Mouse (Mus musculus) kidney, adult 18-20 months (tissue): ENCODE results near the gene Galnt13.
"Not testable (repeated sequence)": the region's sequence is repeated elsewhere in the genome, so short reads cannot be mapped to it uniquely, and the experiment has no call there.

Experiments used
- DNase-seq: peaks from one replicate; pipeline ENCODE4 v3.0.0; 2021

Galnt13 gene

GRCm38 (mm10) chr2:54936369-54936768 lies 500.3 kb downstream of the Galnt13 start:
- DNase-seq = no peak

DNA sequence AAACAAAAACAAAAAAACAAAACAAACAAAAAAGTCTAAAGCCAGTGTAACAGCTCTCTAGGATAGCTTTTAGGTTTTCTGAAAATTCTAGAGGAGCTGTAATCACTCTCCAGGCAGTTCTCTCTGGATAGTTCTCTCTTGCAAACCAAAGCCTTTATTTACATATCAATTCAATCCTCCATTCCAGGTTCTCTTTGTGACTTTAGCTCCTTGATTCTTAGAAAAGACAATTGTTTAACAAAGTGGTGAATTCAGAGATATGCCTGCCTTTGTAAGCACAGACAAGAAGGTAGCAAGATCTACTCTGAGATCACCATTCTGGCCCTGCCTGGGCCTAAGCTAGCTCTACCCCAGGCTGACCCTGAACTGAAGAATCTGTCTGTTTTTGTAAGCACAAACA lies 501.2 kb downstream of the Galnt13 start:
- DNase-seq = no peak

DNA sequence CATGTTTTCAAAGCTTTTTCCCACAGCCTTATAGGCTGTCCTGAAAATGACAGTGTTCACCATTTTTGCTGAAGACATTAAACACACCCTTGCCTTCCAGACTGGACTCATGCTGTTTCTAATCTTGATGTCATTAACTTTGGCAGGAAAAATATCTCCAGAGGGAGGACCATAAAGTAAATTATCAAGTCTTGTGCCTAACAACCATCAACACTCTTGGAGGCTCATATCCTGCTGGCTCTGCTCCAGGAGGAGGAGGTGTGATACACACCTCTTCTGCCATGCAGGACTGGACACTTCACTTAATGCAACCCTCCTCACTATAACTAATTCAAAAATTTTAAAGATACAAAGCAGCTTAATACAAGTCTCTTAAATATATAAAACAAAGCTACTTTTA lies 502.0 kb downstream of the Galnt13 start:
- no peak for DNase-seq

- DNase-seq = no peak
Observed at GRCm38 (mm10) chr2:54943386-54943785, 507.3 kb downstream of the Galnt13 start.

- no peak for DNase-seq
Observed at GRCm38 (mm10) chr2:54983839-54984238, 547.7 kb downstream of the Galnt13 start.

DNA sequence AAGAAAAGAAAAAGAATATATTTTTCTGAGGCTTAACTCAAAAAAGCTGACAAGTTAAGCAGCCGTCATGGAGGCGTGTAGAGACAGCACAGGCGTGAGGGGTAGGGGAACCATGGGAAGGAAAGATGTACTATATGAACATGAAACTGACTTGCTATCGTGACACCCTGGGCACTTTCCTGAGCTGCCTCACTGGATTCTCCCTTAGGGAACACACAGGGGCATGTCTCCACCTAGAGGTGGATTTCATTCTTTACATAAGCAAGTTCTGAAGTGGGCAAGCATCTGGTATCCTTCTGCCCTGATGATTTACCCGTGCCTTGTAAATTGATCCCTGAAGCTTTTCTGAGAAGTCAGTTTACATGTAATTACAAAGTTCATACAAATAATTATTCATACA lies 586.4 kb downstream of the Galnt13 start:
- DNase-seq = not testable (repeated sequence)

DNA sequence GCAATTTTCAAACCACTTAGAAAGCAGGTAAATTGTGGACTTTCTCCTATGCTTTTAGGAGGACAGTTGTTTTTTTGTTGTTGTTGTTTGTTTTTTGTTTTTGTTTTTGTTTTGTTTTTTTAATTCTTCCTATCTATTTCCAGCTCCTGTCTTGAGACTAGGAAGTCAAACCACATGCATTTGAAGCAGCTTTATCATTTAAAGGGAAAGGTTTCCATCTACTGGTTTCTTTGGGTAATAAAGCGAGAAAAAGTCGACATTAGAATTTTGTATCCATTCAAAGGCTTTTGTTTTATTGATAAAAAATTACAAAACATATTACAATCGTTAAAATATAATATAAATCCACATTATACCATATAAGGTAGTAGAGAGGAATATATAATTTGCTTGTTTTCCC lies 598.5 kb downstream of the Galnt13 start:
- DNase-seq = no peak

DNA sequence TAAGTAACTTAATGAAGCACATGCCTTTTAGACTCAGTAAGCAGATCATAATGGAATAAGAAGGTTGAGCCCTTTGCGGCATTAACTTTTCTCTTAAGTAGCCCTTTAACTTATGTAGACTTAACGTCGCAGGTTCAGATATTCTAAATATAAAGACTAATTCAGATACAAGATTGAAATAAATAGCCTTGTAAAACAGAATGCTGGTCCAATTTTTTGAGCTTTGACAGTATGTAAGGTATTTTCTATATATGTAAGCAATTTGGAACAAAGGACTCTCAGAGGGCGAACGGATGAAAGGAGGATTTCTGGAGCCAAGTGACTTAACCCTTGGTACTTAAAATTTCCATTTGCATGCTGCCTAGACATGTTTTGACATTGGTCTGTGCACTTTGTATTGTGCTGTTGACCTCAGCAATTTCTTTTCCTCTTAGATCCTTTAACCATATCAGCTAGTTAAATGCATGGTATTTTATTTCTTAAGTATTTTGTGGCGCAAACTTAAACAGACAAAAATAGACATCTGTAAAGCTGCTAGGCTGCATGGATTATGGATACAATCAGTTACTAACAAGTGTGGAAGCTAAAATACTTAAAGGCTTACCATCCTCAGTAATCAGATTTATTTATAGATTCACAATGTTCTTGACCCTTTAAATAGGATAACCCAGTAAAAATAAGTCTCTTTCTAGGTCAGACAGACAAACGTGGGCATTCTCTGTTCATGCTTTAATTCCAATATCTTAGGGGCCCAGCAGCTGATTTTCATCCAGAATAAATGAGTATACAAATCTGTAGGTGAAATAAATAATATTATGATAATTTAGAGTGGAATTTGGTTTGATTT lies 629.6 kb downstream of the Galnt13 start:
- no peak for DNase-seq

DNA sequence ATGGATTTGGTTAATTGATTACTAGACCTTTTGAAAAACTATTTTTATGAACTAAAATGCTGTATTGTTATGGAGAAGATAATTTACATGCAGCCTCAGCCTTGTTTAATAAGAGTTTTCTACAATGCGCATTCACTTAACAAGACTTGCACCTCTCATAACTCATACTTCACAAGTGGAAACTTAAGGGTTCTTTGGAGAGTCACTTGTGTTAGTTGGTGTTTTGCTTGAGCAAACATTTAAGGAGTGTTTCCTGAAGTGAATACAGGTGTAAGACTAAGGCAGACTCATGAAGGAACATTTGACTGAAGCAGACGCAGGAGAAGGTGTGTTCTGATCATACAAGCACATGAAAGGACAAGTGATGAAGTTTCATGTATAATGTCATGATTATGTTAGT lies 649.5 kb downstream of the Galnt13 start:
- DNase-seq = no peak

DNA sequence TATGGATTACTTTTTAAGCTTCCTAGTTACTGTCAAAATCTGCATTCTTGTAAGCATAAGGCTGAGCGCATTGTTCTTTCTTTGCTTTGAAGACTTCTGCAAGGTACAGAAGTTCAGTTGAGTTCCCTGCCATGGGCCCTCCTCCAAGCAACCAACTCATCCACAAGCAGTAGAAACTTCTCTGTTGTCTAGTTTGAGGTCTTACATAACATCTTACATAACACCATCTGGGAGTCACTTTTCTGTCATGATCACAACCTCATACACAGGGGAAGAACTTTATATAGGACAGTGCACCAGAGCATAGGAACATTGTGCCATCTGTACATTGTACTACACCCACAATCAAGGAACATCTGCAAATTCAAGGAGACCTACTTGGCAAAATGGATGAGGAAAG lies 651.9 kb downstream of the Galnt13 start:
- DNase-seq = no peak

DNA sequence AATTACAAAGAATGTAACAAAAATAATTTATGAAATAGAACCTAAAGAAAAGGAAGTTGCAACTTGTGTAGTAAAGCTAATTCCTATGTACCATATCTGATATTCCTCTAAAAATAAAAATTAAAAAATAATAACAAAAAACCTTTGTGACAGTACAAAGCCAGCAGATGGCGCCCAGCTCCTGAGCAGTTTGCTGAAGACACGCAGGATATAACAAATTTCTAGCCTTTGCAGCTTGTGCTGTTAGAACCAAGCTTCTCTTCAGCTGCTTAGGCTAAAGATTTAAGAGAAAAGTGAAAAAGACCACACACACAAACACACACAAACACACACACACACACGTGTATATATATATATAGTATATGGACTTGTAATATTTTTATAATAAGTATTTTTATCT lies 654.2 kb downstream of the Galnt13 start:
- no peak for DNase-seq

- DNase-seq = no peak
Observed at GRCm38 (mm10) chr2:55091495-55091894, 655.4 kb downstream of the Galnt13 start.

- DNase-seq = no peak
Observed at GRCm38 (mm10) chr2:55099100-55099499, 663.0 kb downstream of the Galnt13 start.

DNA sequence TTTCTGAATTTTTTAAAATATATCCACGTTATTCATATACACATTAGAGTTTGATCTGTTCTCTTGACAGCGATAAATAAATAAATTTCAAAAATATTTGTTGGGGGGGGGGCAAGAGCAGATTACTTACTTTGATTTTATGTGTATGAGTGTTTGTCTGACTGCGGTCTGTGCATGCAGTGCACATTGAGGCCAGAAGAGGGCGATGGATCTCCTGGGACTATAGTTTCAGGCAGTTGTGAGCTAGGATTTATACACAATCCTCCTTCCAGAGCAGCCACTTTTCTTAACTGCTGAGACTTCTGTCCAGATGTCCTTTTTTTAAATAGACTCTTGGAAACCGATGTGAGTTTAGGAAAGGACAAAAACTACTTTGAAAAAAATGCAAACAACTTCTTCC lies 665.2 kb downstream of the Galnt13 start:
- no peak for DNase-seq

DNA sequence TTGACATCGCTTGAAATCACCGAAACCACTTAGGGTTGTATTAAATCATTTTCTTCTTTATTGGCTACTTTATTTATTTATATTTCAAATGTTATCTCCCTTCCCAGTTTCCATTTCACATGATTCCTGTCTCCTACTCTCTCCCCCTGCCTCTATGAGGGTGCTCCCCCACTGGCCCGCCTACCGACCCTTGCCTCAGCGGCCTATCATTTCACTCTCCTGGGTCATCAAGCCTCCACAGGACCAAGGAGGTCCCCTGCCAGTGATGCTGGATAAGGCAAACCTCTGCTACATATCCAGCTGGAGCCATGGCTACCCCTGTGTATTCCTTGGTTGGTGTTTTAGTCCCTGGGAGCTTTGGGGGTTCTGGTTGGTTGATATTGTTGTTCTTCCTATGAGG lies 667.4 kb downstream of the Galnt13 start:
- no peak for DNase-seq

DNA sequence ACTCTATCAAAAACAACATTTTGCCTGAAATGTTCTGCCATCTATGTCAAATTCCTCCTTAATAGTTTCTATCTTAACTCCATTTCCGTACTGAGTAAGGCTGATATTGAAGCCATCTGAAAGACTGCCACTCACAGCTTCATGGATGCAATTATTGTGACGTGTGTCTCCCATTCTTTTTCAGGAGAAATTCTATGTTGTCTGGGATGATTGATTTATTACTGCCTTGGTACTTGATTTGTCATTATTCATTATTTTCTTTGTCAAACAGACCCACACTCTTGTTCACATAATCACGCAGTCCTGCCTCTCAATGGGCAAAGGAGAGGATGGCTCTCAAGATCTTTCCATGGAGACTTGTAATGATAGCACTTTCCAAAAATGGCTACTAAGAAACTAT lies 671.7 kb downstream of the Galnt13 start:
- no peak for DNase-seq

DNA sequence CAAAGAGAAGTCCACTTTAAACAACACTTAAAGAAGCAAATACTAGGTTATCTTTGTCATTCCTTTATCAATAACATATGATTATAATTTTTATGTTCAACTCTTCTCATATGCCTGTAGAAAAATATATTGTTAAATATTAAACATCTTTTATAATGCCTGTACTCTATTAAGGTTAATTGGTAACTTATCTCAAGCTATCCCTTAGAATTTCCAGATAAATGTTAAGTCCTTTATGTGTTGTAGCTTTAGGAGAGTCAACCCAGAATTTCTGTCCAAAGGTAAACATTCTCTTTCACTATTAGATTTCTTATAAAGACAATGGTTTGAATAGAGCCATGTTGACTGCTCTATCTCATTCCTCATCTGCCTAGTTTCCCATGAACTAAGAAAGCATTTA lies 717.0 kb downstream of the Galnt13 start:
- no peak for DNase-seq

- no peak for DNase-seq
Observed at GRCm38 (mm10) chr2:55164781-55165180, 728.7 kb downstream of the Galnt13 start.
